Mouse (Mus musculus) lung, embryonic 15.5 days (tissue): Measurements from ENCODE around the gene Lgr4. TPM values are rescaled to one million over a fixed set of nuclear protein-coding genes. Genes with fewer than 3 reads are reported as not detected.

Experiments used
- ATAC-seq: fragments of 200-750 bp; cut with Nextera tagmentation; 2 replicates; pipeline ENCODE4 v1.8.0; 2017; ENCODE audit warnings: moderate number of reproducible peaks, borderline replicate concordance; ENCODE audit not compliant: low FRiP score, low TSS enrichment; ENCODE audit errors: extremely low read depth
- H3K27ac ChIP-seq: fragments of 300-500 bp; sonication (generic); 2 replicates; pipeline ENCODE4 v1.5.1; 2015; ENCODE audit warnings: moderate library complexity, mild to moderate bottlenecking, inconsistent platforms
- H3K27me3 ChIP-seq: fragments of 300-500 bp; sonication (generic); 2 replicates; pipeline ENCODE4 v1.6.1; 2015; ENCODE audit warnings: inconsistent platforms
- H3K36me3 ChIP-seq: fragments of 300-500 bp; sonication (generic); 2 replicates; pipeline ENCODE4 v1.6.1; 2015; ENCODE audit warnings: inconsistent platforms
- H3K4me1 ChIP-seq: fragments of 300-500 bp; sonication (generic); 2 replicates; pipeline ENCODE4 v1.6.1; 2015; ENCODE audit warnings: inconsistent platforms
- H3K4me2 ChIP-seq: fragments of 300-500 bp; sonication (generic); 2 replicates; pipeline ENCODE4 v1.6.1; 2015; ENCODE audit warnings: inconsistent platforms, mild to moderate bottlenecking, moderate library complexity
- H3K4me3 ChIP-seq: fragments of 300-500 bp; sonication (generic); 2 replicates; pipeline ENCODE4 v1.5.1; 2015; ENCODE audit warnings: mild to moderate bottlenecking, inconsistent platforms
- H3K9ac ChIP-seq: fragments of 300-500 bp; sonication (generic); 2 replicates; pipeline ENCODE4 v1.6.1; 2015; ENCODE audit warnings: inconsistent platforms
- H3K9me3 ChIP-seq: fragments of 300-500 bp; sonication (generic); 2 replicates; pipeline ENCODE4 v1.6.1; 2016; ENCODE audit warnings: inconsistent platforms
- WGBS: fragments of 180-500 bp; shearing (Covaris S2); methylation state at CpG from one replicate; pipeline ENCODE4 v1.1.7; 2015; 5-methylcytosine and 5-hydroxymethylcytosine counted together
- polyA plus RNA-seq: library from polyadenylated mRNA; unstranded; fragments of >200 nt; fragmentation: Nextera tagmentation; extraction: Ambion mirVana; gene quantifications from 2 replicates; pipeline ENCODE4 v1.2.1, GENCODE M21; 2015

The Lgr4 gene
- polyA plus RNA-seq, 1 experiment from 2014 or later: 3.0 TPM

DNA sequence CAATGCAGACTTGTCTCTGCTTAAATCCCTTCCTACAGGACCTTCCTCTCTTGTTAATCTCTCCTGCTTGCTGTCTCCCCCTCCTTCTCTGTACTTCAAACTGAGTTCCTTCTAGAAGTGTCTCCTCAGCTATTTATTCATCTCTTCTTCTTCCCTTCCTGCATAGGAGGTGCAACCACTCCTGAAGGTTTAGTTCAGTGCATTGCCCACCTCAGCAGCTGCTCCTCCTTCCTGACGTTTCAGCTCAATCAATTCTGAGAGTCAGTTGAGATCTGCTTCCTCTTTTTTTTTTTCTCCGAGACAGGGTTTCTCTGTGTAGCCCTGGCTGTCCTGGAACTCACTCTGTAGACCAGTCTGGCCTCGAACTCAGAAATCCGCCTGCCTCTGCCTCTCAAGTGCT lies 36.4 kb downstream of the Lgr4 start:
- WGBS: 59% methylated on average over 4 of the region's 4 CpGs
- Histone ChIP-seq H3K36me3 (no peaks in the 10 kb centered on the region), H3K9me3 (no peaks in the 10 kb centered on the region), H3K27ac (no peak overlapping the region), H3K27me3 (no peaks in the 10 kb centered on the region), H3K9ac (no peak overlapping the region), H3K4me3 (no peak overlapping the region), H3K4me2 (no peak overlapping the region), H3K4me1 (no peaks in the 10 kb centered on the region)
- no peak for ATAC-seq

DNA sequence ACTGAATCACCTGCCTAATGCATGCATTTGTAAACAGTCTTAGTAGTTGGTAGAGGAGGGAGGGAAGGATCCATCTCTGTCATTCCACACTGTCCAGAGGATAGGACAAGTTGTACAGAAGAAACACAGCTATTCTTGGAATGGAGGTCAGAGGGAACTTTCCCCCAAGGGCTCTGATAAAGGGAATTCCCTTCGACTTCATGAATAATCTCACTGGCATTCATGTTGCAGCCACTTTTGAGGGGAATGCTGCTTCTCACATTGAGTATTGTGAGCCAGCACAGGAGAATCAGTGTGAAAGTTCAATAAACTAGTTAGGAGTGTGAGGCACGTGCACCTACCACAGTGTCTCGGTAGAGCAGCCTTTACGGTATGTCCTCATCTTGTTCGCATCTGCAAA lies 37.6 kb downstream of the Lgr4 start:
- no peak overlapping the region for H3K4me3 ChIP-seq
- WGBS: 72% methylated on average over 5 of the region's 5 CpGs
- H3K36me3 ChIP-seq: no peaks in the 10 kb centered on the region
- H3K9ac ChIP-seq: no peak overlapping the region
- H3K27me3 ChIP-seq: no peaks in the 10 kb centered on the region
- peaks cover 3% of the 10 kb centered on the region; the same call in 1 of the 2 replicates for H3K4me1 ChIP-seq
- H3K4me2 ChIP-seq: no peak overlapping the region
- no peaks in the 10 kb centered on the region for H3K9me3 ChIP-seq
- no peak for ATAC-seq
- H3K27ac ChIP-seq: no peak overlapping the region

DNA sequence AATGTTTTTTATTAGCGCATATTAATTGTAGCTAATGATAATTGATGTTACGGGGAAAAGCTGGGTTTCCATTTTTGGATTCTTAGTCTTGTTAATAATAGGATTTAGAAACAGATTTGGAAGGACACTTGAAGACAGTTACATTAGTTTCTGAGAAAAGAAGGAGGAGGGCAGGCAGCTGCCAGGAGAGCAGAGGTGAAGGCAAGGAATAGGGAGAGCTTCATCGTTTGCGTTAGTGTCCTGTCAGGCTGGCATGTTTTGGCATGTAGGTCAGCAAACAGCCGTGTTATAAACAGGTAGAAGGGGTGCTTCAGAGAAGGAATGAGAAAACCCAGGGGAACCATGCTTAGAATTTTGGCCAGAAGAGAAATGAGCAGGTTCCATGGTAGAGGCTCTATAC lies 38.5 kb downstream of the Lgr4 start:
- H3K36me3 ChIP-seq: no peaks in the 10 kb centered on the region
- 84% methylated on average over 5 of the region's 5 CpGs for WGBS
- H3K9me3 ChIP-seq: no peaks in the 10 kb centered on the region
- no peaks in the 10 kb centered on the region for H3K27me3 ChIP-seq
- no peak overlapping the region for H3K9ac ChIP-seq
- peaks cover 3% of the 10 kb centered on the region; the same call in 1 of the 2 replicates for H3K4me1 ChIP-seq
- H3K4me2 ChIP-seq: no peak overlapping the region
- no peak overlapping the region for H3K4me3 ChIP-seq
- H3K27ac ChIP-seq: no peak overlapping the region
- ATAC-seq: no peak

DNA sequence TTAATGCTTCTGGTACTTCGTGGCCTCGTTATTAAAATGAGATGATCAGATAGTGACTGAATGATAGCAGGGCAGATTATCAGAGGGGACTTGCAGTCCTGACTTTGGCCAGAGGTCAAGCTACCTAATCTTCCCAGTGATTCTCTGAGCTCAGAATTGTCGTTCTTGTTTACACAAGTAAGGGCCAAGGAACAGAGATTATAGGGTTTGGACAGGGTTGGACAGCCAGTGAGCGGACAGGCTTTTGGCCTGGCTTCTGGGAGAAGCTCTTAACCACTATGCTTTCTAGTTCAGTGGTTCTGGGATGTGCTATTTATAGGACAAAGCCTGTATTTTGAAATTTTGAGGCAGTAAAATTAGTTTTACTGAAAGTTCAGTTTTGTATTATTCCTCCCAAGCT lies 39.3 kb downstream of the Lgr4 start:
- ATAC-seq: no peak
- WGBS: 47% methylated on average over 4 of the region's 4 CpGs
- no peak overlapping the region for H3K4me3 ChIP-seq
- peaks cover 3% of the 10 kb centered on the region; the same call in 1 of the 2 replicates for H3K4me1 ChIP-seq
- no peak overlapping the region for H3K9ac ChIP-seq
- H3K27me3 ChIP-seq: no peaks in the 10 kb centered on the region
- no peaks in the 10 kb centered on the region for H3K36me3 ChIP-seq
- H3K9me3 ChIP-seq: no peaks in the 10 kb centered on the region
- H3K4me2 ChIP-seq: no peak overlapping the region
- no peak overlapping the region for H3K27ac ChIP-seq

DNA sequence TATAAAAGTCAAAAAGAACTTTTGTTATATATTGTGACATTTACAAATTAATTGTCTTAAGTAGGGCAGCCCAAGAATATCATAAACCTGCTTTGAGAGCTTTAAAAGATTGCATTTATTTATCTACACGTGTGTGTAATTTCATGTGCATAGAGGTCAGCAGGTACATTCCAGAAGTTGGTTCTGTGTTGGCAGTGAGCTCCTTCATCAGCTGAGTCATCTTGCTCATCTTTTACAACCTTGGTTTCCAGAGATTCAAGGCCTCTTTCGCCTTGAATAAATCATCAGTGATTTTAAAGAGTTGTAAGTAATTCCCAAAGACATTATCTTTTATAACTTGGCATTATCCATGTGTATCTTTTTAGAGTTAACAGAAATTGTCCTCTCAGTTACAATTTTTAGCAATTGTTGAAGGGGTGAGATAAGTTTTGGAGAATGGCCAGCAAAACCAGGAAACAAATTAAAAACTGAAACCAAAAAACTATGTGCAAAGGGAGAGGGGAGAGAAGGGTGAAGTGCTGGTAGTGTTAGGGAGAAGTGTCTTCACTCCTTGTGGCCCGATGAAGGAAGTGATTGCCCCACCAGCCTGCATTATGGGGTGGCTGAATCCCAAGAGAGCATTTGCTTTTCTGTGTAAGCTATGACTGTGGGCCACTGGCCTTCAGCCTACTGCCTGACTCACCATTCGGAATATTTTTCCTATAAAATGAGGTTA lies 41.4 kb downstream of the Lgr4 start:
- no peak overlapping the region for H3K27ac ChIP-seq
- no peak overlapping the region for H3K4me3 ChIP-seq
- H3K9ac ChIP-seq: no peak overlapping the region
- 72% methylated on average over 4 of the region's 4 CpGs for WGBS
- H3K36me3 ChIP-seq: no peaks in the 10 kb centered on the region
- H3K4me2 ChIP-seq: no peak overlapping the region
- no peaks in the 10 kb centered on the region for H3K9me3 ChIP-seq
- no peak for ATAC-seq
- peaks cover 3% of the 10 kb centered on the region; the same call in 1 of the 2 replicates for H3K4me1 ChIP-seq
- H3K27me3 ChIP-seq: no peaks in the 10 kb centered on the region

DNA sequence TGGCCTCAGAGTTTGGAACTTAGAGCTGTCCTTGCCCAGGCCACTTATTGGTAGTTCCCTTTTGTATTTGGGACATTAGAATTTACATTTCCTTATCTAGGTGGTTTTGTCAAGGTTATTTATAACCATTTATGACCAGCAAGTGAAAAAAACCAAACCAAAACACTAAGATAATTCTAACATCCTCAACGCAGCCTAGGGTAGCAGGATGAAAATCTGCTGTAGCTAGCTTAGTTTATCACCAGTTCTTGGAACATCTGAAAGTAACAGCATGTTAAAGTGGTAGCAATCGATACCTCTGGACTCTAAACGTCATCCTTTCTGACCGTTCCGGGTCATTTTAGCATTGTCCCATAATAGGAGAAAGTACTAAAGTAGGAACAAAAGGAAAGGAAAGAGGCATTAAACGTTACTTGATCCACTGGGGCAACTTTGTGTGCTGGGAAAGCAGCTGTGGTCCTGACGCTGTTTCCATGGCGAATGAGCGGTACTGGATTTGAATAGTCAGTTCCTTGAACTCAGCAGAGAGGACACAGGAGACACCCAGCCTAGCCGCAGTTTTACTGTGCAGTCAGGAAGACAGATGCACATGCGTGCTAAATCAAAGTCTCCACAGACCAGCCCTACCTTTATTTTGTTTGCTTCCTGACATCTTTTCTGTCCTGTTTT lies 42.1 kb downstream of the Lgr4 start:
- Histone ChIP-seq H3K4me2 (no peak overlapping the region), H3K36me3 (no peaks in the 10 kb centered on the region), H3K4me1 (peaks cover 3% of the 10 kb centered on the region; the same call in 1 of the 2 replicates), H3K9ac (no peak overlapping the region), H3K27ac (no peak overlapping the region), H3K9me3 (no peaks in the 10 kb centered on the region), H3K27me3 (no peaks in the 10 kb centered on the region), H3K4me3 (no peak overlapping the region)
- ATAC-seq: no peak
- WGBS: 74% methylated on average over 11 of the region's 11 CpGs

DNA sequence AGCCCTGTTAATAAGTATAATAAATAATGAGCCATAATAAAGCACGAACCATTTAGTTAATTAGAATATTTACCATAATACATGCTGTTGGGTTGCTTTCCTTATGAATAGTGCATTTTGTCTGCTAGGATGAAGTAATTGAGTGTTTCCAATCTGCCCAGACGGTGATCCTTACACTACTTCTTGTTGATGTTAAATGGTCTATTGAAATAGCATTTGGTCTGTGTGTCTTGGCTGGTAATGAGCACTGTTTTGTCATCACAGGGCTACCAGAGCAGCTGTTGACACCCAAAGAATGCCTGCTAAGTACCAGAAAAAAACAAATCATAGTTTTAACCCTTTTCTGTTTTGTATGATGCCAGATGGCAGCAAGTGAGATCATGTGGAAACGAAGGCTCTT lies 42.8 kb downstream of the Lgr4 start:
- Histone ChIP-seq H3K27me3 (no peaks in the 10 kb centered on the region), H3K27ac (no peak overlapping the region), H3K9ac (no peak overlapping the region), H3K9me3 (no peaks in the 10 kb centered on the region), H3K4me2 (no peak overlapping the region), H3K4me3 (no peak overlapping the region), H3K4me1 (peaks cover 3% of the 10 kb centered on the region; the same call in 1 of the 2 replicates), H3K36me3 (no peaks in the 10 kb centered on the region)
- ATAC-seq: no peak
- WGBS: 70% methylated on average over 3 of the region's 3 CpGs

DNA sequence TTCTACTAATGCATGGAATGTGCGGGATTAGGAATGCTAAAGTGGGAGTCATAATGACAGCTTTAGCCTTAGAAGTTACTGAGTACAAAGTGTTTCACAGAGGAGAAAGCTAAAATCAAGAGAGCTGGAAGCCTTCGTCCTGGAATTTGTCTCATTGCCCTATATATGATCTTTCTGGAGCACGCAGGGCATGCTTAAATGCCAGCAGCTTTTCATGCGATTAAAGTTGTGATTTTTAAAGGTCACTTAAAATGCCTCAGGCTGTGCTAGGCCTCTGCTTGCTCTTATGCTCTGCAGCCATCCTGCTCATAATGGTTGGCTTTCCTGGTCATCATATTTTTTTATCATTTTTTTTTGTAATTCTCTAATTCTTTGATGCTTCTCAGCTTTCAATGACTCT lies 43.7 kb downstream of the Lgr4 start:
- H3K4me3 ChIP-seq: no peak overlapping the region
- H3K4me2 ChIP-seq: no peak overlapping the region
- H3K27ac ChIP-seq: no peak overlapping the region
- H3K9me3 ChIP-seq: no peaks in the 10 kb centered on the region
- no peak overlapping the region for H3K9ac ChIP-seq
- H3K27me3 ChIP-seq: no peaks in the 10 kb centered on the region
- peaks cover 3% of the 10 kb centered on the region; the same call in 1 of the 2 replicates for H3K4me1 ChIP-seq
- 76% methylated on average over 4 of the region's 4 CpGs for WGBS
- no peak for ATAC-seq
- no peaks in the 10 kb centered on the region for H3K36me3 ChIP-seq

DNA sequence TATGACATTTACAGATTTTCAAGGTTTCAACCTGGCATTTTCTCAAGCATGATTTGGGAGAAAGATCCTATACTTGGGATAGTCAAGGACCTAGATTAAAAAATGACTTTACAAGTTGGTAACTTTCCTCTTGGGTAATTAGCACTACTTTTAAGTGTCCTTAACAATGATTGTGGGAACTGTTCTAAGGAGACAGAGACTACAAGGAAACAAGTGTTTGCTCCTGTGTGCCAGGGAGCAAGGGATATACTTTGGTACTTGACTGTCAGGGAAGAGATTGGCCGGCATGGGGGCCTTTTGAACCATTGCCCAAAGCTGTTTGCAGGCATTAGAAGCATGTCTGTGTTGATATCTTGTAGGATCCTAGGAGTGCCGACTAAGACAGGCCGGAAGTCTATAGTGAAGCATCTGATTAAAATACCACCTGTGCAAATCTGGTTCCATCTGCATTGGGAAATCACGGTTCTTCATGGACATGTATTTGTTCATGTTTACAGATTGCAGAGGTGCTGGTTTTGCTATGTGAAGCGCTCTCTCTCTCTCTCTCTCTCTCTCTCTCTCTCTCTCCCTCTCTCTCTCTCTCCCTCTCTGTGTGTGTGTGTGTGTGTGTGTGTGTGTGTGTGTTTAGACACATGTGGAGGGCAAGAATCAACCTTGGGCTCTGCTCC lies 46.3 kb downstream of the Lgr4 start:
- WGBS: 73% methylated on average over 5 of the region's 5 CpGs
- H3K36me3 ChIP-seq: no peaks in the 10 kb centered on the region
- no peak overlapping the region for H3K9ac ChIP-seq
- ATAC-seq: no peak
- no peak overlapping the region for H3K4me3 ChIP-seq
- H3K4me1 ChIP-seq: peaks cover 3% of the 10 kb centered on the region; the same call in 1 of the 2 replicates
- no peak overlapping the region for H3K27ac ChIP-seq
- no peaks in the 10 kb centered on the region for H3K9me3 ChIP-seq
- H3K4me2 ChIP-seq: no peak overlapping the region
- no peaks in the 10 kb centered on the region for H3K27me3 ChIP-seq

DNA sequence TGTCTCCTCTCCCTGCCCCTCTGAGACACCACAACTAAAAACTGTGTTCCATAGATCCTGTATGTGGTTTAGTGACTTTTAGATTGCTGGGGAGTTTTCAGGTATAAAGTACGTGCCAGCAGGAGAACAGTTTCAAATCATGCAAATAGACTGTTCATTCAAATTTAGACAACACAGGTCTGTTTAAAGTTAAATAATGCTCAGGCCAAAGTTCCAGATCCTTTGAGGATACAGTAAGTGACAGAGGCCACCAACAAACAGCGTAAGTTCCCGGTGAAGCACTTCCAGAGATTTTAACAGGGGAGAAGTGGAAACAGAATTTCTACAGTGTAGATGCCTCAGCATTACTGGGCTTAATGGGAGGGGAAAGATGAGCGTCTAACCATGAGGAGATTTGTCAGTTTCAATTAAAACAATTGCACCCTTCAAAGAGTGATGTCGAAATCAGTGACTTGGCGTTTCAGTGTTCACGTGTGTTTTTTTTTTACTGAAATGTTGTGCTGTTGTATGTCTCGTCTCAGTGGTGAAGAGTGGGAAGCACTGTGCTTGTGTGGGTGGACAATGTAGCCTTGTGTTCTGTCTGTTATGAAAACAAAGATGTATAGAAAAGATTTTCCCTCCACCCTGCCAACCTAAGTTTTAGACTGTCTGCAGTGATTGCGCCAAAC lies 48.4 kb downstream of the Lgr4 start:
- ATAC-seq: no peak
- WGBS: 77% methylated on average over 9 of the region's 9 CpGs
- Histone ChIP-seq H3K36me3 (no peaks in the 10 kb centered on the region), H3K27me3 (no peaks in the 10 kb centered on the region), H3K9me3 (no peaks in the 10 kb centered on the region), H3K27ac (no peak overlapping the region), H3K4me2 (no peak overlapping the region), H3K9ac (no peak overlapping the region), H3K4me3 (no peak overlapping the region), H3K4me1 (no peaks in the 10 kb centered on the region)

DNA sequence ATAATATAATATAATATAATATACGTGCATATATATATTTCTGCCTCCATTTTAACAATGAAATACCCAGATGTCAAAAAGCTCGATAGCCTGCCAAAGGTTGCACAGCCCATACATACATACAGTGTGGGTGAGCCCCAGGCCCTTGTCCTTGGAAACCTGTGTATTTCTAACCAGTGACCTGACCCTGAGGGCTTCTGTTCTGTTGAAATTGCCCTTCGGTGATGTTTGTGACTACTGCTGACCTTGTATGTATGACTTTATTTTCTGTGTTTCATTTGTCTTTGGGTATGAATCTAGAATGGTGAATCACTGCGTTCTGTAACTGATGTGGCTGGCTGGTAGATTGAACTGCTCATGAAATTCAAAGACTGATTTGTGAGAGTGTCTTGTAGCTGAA lies 49.4 kb downstream of the Lgr4 start:
- Histone ChIP-seq H3K4me2 (no peak overlapping the region), H3K27me3 (no peaks in the 10 kb centered on the region; the same call in 1 of the 2 replicates), H3K4me1 (no peaks in the 10 kb centered on the region), H3K9me3 (no peaks in the 10 kb centered on the region), H3K4me3 (no peak overlapping the region), H3K27ac (no peak overlapping the region), H3K36me3 (no peaks in the 10 kb centered on the region), H3K9ac (no peak overlapping the region)
- WGBS: 88% methylated on average over 4 of the region's 4 CpGs
- no peak for ATAC-seq
